Mouse (Mus musculus) left cerebral cortex, adult 2 months (tissue): ENCODE measurements around the gene Pctp. TPM values are rescaled to one million over a fixed set of nuclear protein-coding genes. Genes with fewer than 3 reads are reported as not detected.
A peak's percentile ranks its signal among the peaks of the same experiment; 100 is the strongest.

ENCODE experiments used
- DNase-seq, 2 experiments: peaks; one replicate each; pipeline ENCODE4 v3.0.0; 2021 to 2022; ENCODE audit warnings: low spot score in 2 of 2, mixed read lengths in 1 of 2; ENCODE audit errors: extremely low spot score in 1 of 2
- H3K27ac ChIP-seq: fragments of 200-600 bp; 2 replicates; pipeline ENCODE4 v1.8.1; 2022
- H3K4me3 ChIP-seq: fragments of 200-600 bp; 2 replicates; pipeline ENCODE4 v1.8.1; 2022
- CTCF ChIP-seq: fragments of 200-600 bp; IDR thresholded peaks from 2 replicates; pipeline ENCODE4 v1.8.1; 2022; ENCODE audit warnings: antibody characterized with exemption, mild to moderate bottlenecking, moderate library complexity
- intact Hi-C: fragments of 180-260 bp; cut with DNase I; formaldehyde crosslinking; loops from one replicate; pipeline ENCODE4 v1.15.1; 2025
- total RNA-seq, 2 experiments: library from RNA; stranded (reverse); gene quantifications; 2 replicates each; pipeline ENCODE4 v1.2.3; 2021

Pctp gene
- total RNA-seq, 2 experiments from 2014 or later: 1.1 to 1.3 TPM

- DNase-seq: no peak
- intact Hi-C loops: no loop called here
- no peak for TF ChIP-seq CTCF
- Histone ChIP-seq H3K27ac (no peak overlapping the region), H3K4me3 (peak overlapping the region; percentile 40)
Measured at GRCm38 (mm10) chr11:90002987-90003348, 274 bp upstream of the Pctp start.

- TF ChIP-seq CTCF: no peak
- no peak overlapping the region for H3K4me3 ChIP-seq
Measured at GRCm38 (mm10) chr11:90001396-90002230, 1.1 kb downstream of the Pctp start.

GRCm38 (mm10) chr11:90000666-90001065 is 2.0 kb downstream of the Pctp start:
- TF ChIP-seq CTCF: no peak
- DNase-seq: no peak
- Histone ChIP-seq H3K4me3 (no peak overlapping the region), H3K27ac (no peak overlapping the region)
- intact Hi-C loops: no loop called here

More at GRCm38 (mm10) chr11:90001396-90002230, 1.1 kb downstream of the Pctp start:
- intact Hi-C loops: no loop called here
- no peak for DNase-seq
- no peak overlapping the region for H3K27ac ChIP-seq

- no peak for TF ChIP-seq CTCF
- DNase-seq: no peak
- intact Hi-C loops: no loop called here
- Histone ChIP-seq H3K27ac (no peak overlapping the region), H3K4me3 (no peak overlapping the region)
Measured at GRCm38 (mm10) chr11:89998996-89999770, 3.5 kb downstream of the Pctp start.

- intact Hi-C loops: no loop called here
- DNase-seq: no peak
- Histone ChIP-seq H3K4me3 (no peak overlapping the region), H3K27ac (no peak overlapping the region)
- no peak for TF ChIP-seq CTCF
Measured at GRCm38 (mm10) chr11:89996856-89997255, 5.8 kb downstream of the Pctp start.

- TF ChIP-seq CTCF: no peak
- DNase-seq: no peak
- intact Hi-C loops: no loop called here
- Histone ChIP-seq H3K4me3 (no peak overlapping the region), H3K27ac (no peak overlapping the region)
Measured at GRCm38 (mm10) chr11:89996406-89996805, 6.3 kb downstream of the Pctp start.

- Histone ChIP-seq H3K4me3 (no peak overlapping the region), H3K27ac (no peak overlapping the region)
- intact Hi-C loops: no loop called here
- DNase-seq: no peak
- no peak for TF ChIP-seq CTCF
Measured at GRCm38 (mm10) chr11:89995596-89995995, 7.1 kb downstream of the Pctp start.

GRCm38 (mm10) chr11:89994706-89995105 is 8.0 kb downstream of the Pctp start:
- TF ChIP-seq CTCF: no peak
- no peak for DNase-seq
- H3K27ac ChIP-seq: no peak overlapping the region
- intact Hi-C loops: no loop called here
- H3K4me3 ChIP-seq: no peak overlapping the region

GRCm38 (mm10) chr11:89991661-89992060 is 11.0 kb downstream of the Pctp start:
- TF ChIP-seq CTCF: no peak
- Histone ChIP-seq H3K4me3 (no peak overlapping the region), H3K27ac (no peak overlapping the region)
- intact Hi-C loops: no loop called here
- DNase-seq: no peak

- peak; percentile 82 for TF ChIP-seq CTCF
- intact Hi-C loops: loop anchor here (1.0 to 10.0 kb wide), 5 partner anchors 30 to 633 kb away; no protein-coding TSS in a partner anchor
- Histone ChIP-seq H3K4me3 (no peak overlapping the region), H3K27ac (no peak overlapping the region)
- DNase-seq: peak; percentile 63 to 74
Measured at GRCm38 (mm10) chr11:89988936-89989589, 13.6 kb downstream of the Pctp start.

- intact Hi-C loops: loop anchor here (5.0 to 10.0 kb wide), 3 partner anchors 318 to 636 kb away; no protein-coding TSS in a partner anchor
- no peak overlapping the region for H3K27ac ChIP-seq
- no peak for TF ChIP-seq CTCF
- DNase-seq: no peak
- H3K4me3 ChIP-seq: no peak overlapping the region
Measured at GRCm38 (mm10) chr11:89986516-89986915, 16.2 kb downstream of the Pctp start.
